Mouse (Mus musculus) myocyte (in vitro differentiated cells): Measurements from ENCODE around the gene Pkd1l2. TPM values are rescaled to one million over a fixed set of nuclear protein-coding genes. Genes with fewer than 3 reads are reported as not detected.
A peak's percentile ranks its signal among the peaks of the same experiment; 100 is the strongest.

Experiments
- H3K27me3 ChIP-seq: one replicate; pipeline ENCODE4 v1.6.1; 2011; ENCODE audit not compliant: control insufficient read depth, insufficient read depth, insufficient read length
- H3K36me3 ChIP-seq: one replicate; pipeline ENCODE4 v1.6.1; 2011; ENCODE audit not compliant: control insufficient read depth, insufficient read depth
- H3K4me2 ChIP-seq: one replicate; pipeline ENCODE4 v1.6.1; 2011; ENCODE audit warnings: low read depth, control low read depth
- H3K4me3 ChIP-seq: one replicate; pipeline ENCODE4 v1.5.1; 2011; ENCODE audit warnings: mild to moderate bottlenecking, control low read depth, moderate library complexity
- H3K79me2 ChIP-seq: one replicate; pipeline ENCODE4 v1.6.1; 2011; ENCODE audit not compliant: control insufficient read depth, insufficient read depth
- H3ac ChIP-seq: one replicate; pipeline ENCODE4 v1.6.1; 2011; ENCODE audit not compliant: control insufficient read depth, insufficient read length
- CEBPB ChIP-seq: IDR thresholded peaks from 2 replicates; pipeline ENCODE4 v1.6.1; 2011; ENCODE audit warnings: mild to moderate bottlenecking, moderate library complexity; ENCODE audit not compliant: poor library complexity, insufficient read depth, severe bottlenecking
- E2F4 ChIP-seq: IDR thresholded peaks from one replicate; pipeline ENCODE4 v1.6.1; 2011; ENCODE audit warnings: mild to moderate bottlenecking, control low read depth, moderate library complexity; ENCODE audit not compliant: insufficient read depth
- MAX ChIP-seq: IDR thresholded peaks from one replicate; pipeline ENCODE4 v1.6.1; 2011; ENCODE audit warnings: low read depth, mild to moderate bottlenecking, control low read depth
- MYOD1 ChIP-seq, 3 experiments: IDR thresholded peaks; one replicate each; pipeline ENCODE4 v1.6.1; 2011; ENCODE audit warnings: control low read depth in 2 of 3, low read depth in 2 of 3, mild to moderate bottlenecking in 2 of 3, moderate library complexity in 1 of 3; ENCODE audit not compliant: insufficient read length in 2 of 3, control insufficient read depth in 1 of 3
- MYOG ChIP-seq, 3 experiments: IDR thresholded peaks; one replicate each; pipeline ENCODE4 v1.6.1; 2011; ENCODE audit warnings: control low read depth in 2 of 3, low read depth in 2 of 3, mild to moderate bottlenecking in 2 of 3; ENCODE audit not compliant: insufficient read length in 2 of 3, control insufficient read depth in 1 of 3, insufficient read depth in 1 of 3
- POLR2A ChIP-seq: IDR thresholded peaks from one replicate; pipeline ENCODE4 v1.6.1; 2011; ENCODE audit warnings: low read depth, mild to moderate bottlenecking, control low read depth, moderate library complexity; ENCODE audit not compliant: insufficient read length
- POLR2AphosphoS2 ChIP-seq: IDR thresholded peaks from one replicate; pipeline ENCODE4 v1.6.1; 2011; ENCODE audit warnings: low read depth, control low read depth; ENCODE audit not compliant: insufficient read length
- REST ChIP-seq: IDR thresholded peaks from one replicate; pipeline ENCODE4 v1.6.1; 2011; ENCODE audit warnings: mild to moderate bottlenecking, control low read depth, moderate library complexity; ENCODE audit not compliant: insufficient read depth, insufficient read length
- SRF ChIP-seq: IDR thresholded peaks from one replicate; pipeline ENCODE4 v1.6.1; 2011; ENCODE audit warnings: low read depth; ENCODE audit not compliant: control insufficient read depth, insufficient read length
- TCF12 ChIP-seq: IDR thresholded peaks from one replicate; pipeline ENCODE4 v1.6.1; 2011; ENCODE audit warnings: mild to moderate bottlenecking, control low read depth; ENCODE audit not compliant: poor library complexity, insufficient read depth, severe bottlenecking
- TCF3 ChIP-seq: IDR thresholded peaks from one replicate; pipeline ENCODE4 v1.6.1; 2011; ENCODE audit warnings: low read depth, control low read depth; ENCODE audit not compliant: insufficient read length
- USF1 ChIP-seq: IDR thresholded peaks from one replicate; pipeline ENCODE4 v1.6.1; 2011; ENCODE audit warnings: low read depth, mild to moderate bottlenecking, control low read depth, moderate library complexity
- polyA plus RNA-seq: library from polyadenylated mRNA; unstranded; fragments of >200 nt; fragmentation: generic; extraction: Trizol; gene quantifications from one replicate; pipeline ENCODE4 v1.2.1, GENCODE M21; 2012; ENCODE audit warnings: missing spikeins

The Pkd1l2 gene
- polyA plus RNA-seq, 1 experiment: 0.01 TPM

DNA sequence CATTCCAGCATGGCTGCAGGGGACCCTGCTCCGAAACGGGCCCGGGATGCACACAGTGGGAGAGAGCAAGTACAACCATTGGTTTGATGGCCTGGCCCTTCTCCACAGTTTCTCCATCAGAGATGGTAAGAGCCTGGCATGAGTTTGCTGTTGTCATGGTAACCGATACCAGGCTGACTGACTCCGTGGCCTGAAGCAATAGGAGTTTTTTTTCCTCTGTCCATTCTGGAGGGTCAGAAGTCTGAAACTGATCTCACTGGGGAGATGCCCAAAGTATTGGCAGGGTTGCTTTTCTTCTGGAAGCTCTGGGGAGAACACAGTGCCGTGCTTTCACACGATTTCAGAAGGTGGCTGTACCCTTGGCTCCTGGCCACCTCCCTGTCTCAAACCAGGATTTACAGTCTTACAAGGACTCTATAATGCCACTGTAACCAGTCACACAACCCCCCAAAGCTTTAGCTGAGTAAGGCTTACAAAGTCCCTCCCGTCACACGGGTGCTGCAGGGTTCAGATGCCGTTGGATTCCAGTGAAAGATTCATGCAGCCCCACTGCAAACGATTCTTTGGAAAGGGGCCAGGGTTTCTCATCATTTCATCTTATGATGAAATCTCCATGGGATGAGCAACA lies 15.4 kb upstream of the Pkd1l2 start:
- TF ChIP-seq POLR2AphosphoS2 (no peak), E2F4 (no peak), SRF (no peak), REST (no peak), MAX (no peak), MYOG (IDR thresholded peaks at IDR 0.05; ENCODE audit: control insufficient read depth in 1 of 3, insufficient read depth in 1 of 3, insufficient read length in 2 of 3, low read depth in 2 of 3) (no peak), CEBPB (no peak), TCF3 (no peak), TCF12 (no peak), MYOD1 (IDR thresholded peaks at IDR 0.05; ENCODE audit: control insufficient read depth in 1 of 3, insufficient read length in 2 of 3, low read depth in 2 of 3) (no peak), USF1 (no peak), POLR2A (no peak)
- no peaks in the 10 kb centered on the region for H3K27me3 ChIP-seq
- H3K36me3 ChIP-seq: no peaks in the 10 kb centered on the region
- H3K79me2 ChIP-seq: no peaks in the 10 kb centered on the region
- H3ac ChIP-seq: no peak overlapping the region
- H3K4me3 ChIP-seq: no peak overlapping the region
- peak overlapping the region; percentile 30 for H3K4me2 ChIP-seq

DNA sequence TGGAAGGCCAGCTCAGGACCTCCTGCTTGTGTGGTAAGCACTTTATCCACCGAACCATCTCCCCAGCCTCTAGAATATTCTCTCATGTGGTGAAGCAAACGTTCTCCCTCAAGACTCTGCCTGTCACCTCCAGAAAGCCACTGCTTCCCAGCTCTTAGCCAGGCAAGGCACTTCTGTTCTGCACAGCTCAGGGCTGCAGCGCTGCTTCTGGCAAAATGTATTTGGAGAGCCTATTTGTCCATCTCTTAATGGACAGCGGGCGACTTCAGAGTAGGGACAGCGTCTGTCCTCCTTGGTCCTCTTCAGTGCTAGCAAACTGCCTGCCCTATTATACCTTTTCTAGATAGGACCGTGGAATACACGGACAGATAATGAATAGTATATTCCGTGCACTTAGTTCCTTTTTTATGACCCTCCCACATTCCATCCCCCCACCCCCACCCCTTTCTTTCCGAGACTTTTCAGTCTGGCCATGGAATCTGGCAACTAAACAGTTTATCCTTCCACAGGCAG lies 14.9 kb upstream of the Pkd1l2 start:
- H3K27me3 ChIP-seq: no peaks in the 10 kb centered on the region
- TF ChIP-seq TCF3 (no peak), TCF12 (no peak), CEBPB (no peak), MAX (no peak), E2F4 (no peak), POLR2AphosphoS2 (no peak), USF1 (no peak)
- H3K4me2 ChIP-seq: peak overlapping the region; percentile 30
- no peak overlapping the region for H3K4me3 ChIP-seq
- H3K79me2 ChIP-seq: no peaks in the 10 kb centered on the region
- H3K36me3 ChIP-seq: no peaks in the 10 kb centered on the region
- no peak overlapping the region for H3ac ChIP-seq

DNA sequence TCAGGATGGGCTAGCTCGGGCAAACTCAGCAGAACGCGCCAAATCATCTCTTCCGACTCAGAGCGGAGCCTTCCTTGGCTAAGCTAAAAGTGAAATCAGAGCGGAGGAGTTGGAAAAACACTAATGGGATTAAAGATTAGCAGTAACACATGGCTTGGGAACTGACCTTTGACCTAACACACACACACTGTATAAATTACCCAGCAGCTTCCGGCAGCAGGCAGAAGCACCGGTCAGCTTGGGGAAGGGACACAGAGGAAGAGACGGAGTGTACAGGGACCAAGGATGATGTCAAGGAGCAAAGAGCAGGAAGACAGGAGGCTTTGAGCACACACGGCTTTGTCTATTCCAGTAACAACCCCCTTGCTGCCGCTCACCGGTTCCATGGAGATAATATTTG lies 13.4 kb upstream of the Pkd1l2 start, which contains the start of gene Bco1:
Gene Bco1 (plus strand): TSS at position 208 of the 400 bp plus-strand sequence.
- no peaks in the 10 kb centered on the region for H3K79me2 ChIP-seq
- H3K4me2 ChIP-seq: no peak within 1 kb of the TSS
- no peak within 1 kb of the TSS for H3K4me3 ChIP-seq
- no peaks in the 10 kb centered on the region for H3K27me3 ChIP-seq
- no peaks in the 10 kb centered on the region for H3K36me3 ChIP-seq
- no peak within 1 kb of the TSS for H3ac ChIP-seq
- TF ChIP-seq TCF3 (no peak), TCF12 (no peak), E2F4 (no peak), SRF (no peak), MYOD1 (IDR thresholded peaks at IDR 0.05; ENCODE audit: control insufficient read depth in 1 of 3, insufficient read length in 2 of 3, low read depth in 2 of 3) (no peak), MYOG (IDR thresholded peaks at IDR 0.05; ENCODE audit: control insufficient read depth in 1 of 3, insufficient read depth in 1 of 3, insufficient read length in 2 of 3, low read depth in 2 of 3) (no peak), REST (no peak), POLR2AphosphoS2 (no peak), MAX (no peak), USF1 (no peak), POLR2A (no peak), CEBPB (no peak)

DNA sequence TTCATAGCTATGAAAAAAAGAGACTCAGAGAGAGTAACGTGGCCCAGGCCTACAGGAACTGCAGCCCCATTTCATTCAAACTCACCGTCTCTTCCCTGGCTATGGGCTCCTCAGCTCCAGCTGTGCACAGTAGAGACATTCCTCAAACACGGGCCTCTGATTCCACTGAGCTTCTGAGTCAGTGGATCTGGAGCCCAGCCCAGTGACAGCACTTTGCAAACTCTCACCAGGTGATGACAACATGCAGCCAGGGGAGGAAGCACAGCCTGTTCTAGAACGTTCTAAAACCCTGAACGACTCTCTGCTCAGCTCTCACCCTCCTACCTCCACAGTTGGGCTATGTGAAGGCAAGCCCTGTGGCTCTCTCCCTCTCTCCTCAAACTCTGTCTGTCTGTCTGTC lies 11.8 kb upstream of the Pkd1l2 start:
- no peaks in the 10 kb centered on the region for H3K27me3 ChIP-seq
- no peak overlapping the region for H3K4me2 ChIP-seq
- H3K4me3 ChIP-seq: no peak overlapping the region
- TF ChIP-seq TCF12 (no peak), E2F4 (no peak), SRF (no peak), MYOG (IDR thresholded peaks at IDR 0.05; ENCODE audit: control insufficient read depth in 1 of 3, insufficient read depth in 1 of 3, insufficient read length in 2 of 3, low read depth in 2 of 3) (no peak), USF1 (no peak), TCF3 (no peak), MAX (no peak), POLR2AphosphoS2 (no peak), REST (no peak), POLR2A (no peak), CEBPB (no peak), MYOD1 (IDR thresholded peaks at IDR 0.05; ENCODE audit: control insufficient read depth in 1 of 3, insufficient read length in 2 of 3, low read depth in 2 of 3) (no peak)
- H3ac ChIP-seq: no peak overlapping the region
- H3K36me3 ChIP-seq: no peaks in the 10 kb centered on the region
- H3K79me2 ChIP-seq: no peaks in the 10 kb centered on the region

DNA sequence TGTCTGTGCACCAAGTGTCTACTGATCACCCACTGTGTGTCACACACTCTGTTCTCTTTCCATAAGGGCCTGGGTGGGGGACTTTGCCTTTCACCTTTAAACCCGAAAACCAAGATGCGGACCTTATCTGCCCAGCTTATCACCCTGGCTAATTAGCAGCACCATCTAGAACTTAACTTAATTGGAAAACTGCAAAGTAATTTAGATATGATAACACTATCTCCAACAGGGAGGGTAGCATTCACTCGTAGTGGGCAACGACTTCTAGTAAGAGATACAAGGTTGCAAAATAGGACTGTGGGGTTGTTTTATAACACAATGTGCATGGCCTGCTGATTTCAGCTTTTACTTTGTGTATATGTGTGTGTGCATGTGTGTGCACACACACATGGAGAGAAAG lies 7.6 kb upstream of the Pkd1l2 start:
- no peak overlapping the region for H3ac ChIP-seq
- H3K4me2 ChIP-seq: no peak overlapping the region
- no peak for TF ChIP-seq POLR2A
- no peak overlapping the region for H3K4me3 ChIP-seq
- no peaks in the 10 kb centered on the region for H3K27me3 ChIP-seq
- no peaks in the 10 kb centered on the region for H3K79me2 ChIP-seq
- H3K36me3 ChIP-seq: no peaks in the 10 kb centered on the region
